Mouse (Mus musculus): ENCODE measurements around the gene Wdr76. TPM values are rescaled to one million over a fixed set of nuclear protein-coding genes. Genes with fewer than 3 reads are reported as not detected.

Wdr76 gene
- total RNA-seq, 2 experiments from 2014 or later, result 3.2 to 3.9 TPM

DNA sequence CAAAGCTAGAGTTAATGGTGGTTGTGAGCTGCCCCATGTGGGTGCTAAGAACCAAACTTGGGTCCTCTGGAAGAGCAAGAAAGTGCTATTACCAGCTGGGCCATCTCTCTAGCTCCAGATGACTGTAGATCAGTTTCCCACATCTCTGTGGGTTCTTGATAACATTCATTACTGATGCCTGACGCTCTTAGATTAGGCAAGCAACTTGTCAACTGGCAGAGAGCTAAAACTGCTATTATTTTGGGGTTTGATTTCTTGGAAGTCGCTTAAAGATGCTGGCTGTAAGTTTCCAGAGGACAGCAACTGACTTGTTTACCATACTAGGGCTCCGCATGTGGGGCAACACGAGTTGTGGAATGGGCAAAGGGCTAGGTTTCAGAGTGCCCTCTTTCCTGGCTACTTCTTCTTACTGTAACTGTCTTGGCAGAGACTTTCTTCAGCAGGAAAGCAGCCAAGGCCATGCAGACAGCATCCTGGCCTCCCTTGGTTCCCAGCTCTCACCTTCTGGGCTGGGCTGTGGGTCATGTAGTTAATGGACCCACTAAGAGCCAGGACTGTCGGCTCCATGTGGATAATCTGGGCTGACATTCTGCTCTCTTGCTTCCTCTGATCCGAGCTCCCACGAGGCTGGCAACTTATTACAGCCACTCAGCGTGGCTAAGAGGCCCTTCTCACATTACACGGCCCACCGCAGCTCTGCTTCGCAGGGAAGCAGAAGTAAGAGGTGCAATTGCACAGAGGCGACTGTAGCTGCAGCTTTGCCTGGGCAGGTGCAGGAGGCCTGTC is 81.2 kb downstream of the Wdr76 start:
- intact Hi-C loops (cut with DNase I), result no loop called here
- DNase-seq (ENCODE audit: low spot score), result no peak

DNA sequence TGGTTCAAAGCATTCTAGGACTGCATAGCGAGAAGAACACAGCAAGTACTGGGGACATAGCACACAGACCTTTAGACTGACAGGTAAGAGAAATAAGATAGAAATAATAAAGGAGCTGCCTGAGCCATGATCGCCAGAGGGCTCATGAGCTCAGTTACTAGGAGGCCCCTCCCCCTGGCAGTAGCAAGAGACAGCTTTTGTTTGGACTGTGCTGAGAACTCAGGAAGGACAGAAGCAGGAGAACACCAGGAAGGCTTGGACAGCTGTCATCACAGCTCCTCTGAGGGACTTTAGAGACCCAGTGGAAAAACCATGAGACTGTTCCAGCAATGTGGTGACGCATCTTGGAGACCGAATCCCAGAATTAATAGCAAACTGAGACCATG is 81.8 kb downstream of the Wdr76 start:
- intact Hi-C loops (cut with DNase I), result no loop called here
- DNase-seq (ENCODE audit: low spot score), result peak; percentile 43

GRCm38 (mm10) chr2:121594131-121594530 is 87.6 kb downstream of the Wdr76 start:
- no peak for DNase-seq (ENCODE audit: low spot score)
- intact Hi-C loops (cut with DNase I), result no loop called here

Other genes starting within 250 kb of the Wdr76 start
- gene Trp53bp1, start 235.3 kb upstream of the Wdr76 start, total RNA-seq (2021), result 10 to 100 TPM; 28.4 to 28.9 TPM
- 1 to 10 TPM; 4.5 to 5.1 TPM for gene Map1a, start 217.1 kb upstream of the Wdr76 start, total RNA-seq (2021)
- 10 to 100 TPM; 48.0 to 50.5 TPM for gene Ppip5k1, start 151.3 kb upstream of the Wdr76 start, total RNA-seq (2021)
- 1 to 10 TPM; 1.3 to 2.4 TPM for gene Ckmt1, start 149.0 kb upstream of the Wdr76 start, total RNA-seq (2021)
- not detected for gene Strc, start 119.6 kb upstream of the Wdr76 start, total RNA-seq (2021)
- gene Pdia3, start 92.9 kb upstream of the Wdr76 start, total RNA-seq (2021), result 100 to 1,000 TPM; 146 to 167 TPM
- gene Catsper2, start 92.9 kb upstream of the Wdr76 start, total RNA-seq (2021), result 1 to 10 TPM; 2.3 to 2.9 TPM
- gene Ell3, start 62.4 kb upstream of the Wdr76 start, total RNA-seq (2021), result under 1 TPM in 1 of 2 experiments, not detected in 1; 0.14 TPM
- gene Serf2, start 57.5 kb upstream of the Wdr76 start, total RNA-seq (2021), result 100 to 1,000 TPM; 392 to 395 TPM
- gene Hypk, start 53.4 kb upstream of the Wdr76 start, total RNA-seq (2021), result 10 to 100 TPM; 22.8 to 23.1 TPM
- under 1 TPM in 1 of 2 experiments, not detected in 1; 0.10 TPM for gene Serinc4, start 49.9 kb upstream of the Wdr76 start, total RNA-seq (2021)
- 10 to 100 TPM; 29.1 to 30.2 TPM for gene Mfap1b, start 32.7 kb upstream of the Wdr76 start, total RNA-seq (2021)
- 10 to 100 TPM; 26.1 to 29.0 TPM for gene Mfap1a, start 58 bp upstream of the Wdr76 start, total RNA-seq (2021)

All from heart, postnatal 25 days (tissue).